Mouse (Mus musculus): ENCODE results near the gene Ppp2r1b.

DNA sequence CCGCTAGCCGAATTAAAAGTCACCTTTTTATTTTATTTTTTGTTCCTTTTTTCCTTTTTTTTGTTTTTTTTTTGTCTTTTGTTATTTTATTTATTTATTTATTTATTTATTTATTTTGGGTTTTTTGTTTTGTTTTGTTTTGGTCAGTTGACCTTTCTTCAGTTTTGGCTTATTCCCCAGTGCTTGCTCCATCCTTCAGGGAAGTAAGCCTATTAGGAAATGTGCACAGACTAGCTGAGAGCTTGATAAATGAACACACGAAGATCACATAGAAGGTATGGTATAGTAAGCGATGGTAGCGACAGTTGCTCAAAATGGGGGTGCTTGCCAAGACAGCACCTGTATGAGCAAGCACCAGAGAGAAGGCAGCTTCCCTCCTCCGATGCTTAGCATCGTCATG lies 47.5 kb upstream of the Ppp2r1b start:
- TF ChIP-seq POLR2A (IDR thresholded peaks at IDR 0.05; ENCODE audit: control insufficient read depth, extremely low read depth, insufficient read depth, low read length, poor library complexity): no peak
- no peak for TF ChIP-seq CTCF (IDR thresholded peaks at IDR 0.05; ENCODE audit: borderline replicate concordance, control insufficient read depth, extremely low read depth, insufficient read depth, low read length, poor library complexity)

Data from thymus, adult 2 months (tissue).